In the genomic region with DNA sequence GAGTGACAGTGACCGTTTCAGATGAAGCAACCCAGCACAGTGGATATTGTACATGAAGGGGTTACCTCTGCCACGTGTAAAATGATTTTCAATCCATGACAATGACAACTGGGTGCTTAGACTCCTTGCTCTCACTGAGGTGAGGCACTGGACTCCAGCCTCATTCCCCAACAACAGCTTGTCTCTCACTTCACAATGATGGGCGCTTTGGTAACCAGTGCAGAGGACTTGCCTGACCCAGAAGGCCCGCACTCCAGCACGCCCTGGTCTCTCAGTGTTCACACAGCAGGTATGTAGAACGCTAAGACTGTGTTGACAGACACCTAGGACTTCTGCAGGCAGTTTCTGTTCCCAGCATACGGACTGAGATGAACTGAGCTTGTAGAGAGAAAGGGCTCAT, we compare ENCODE assay signal across 15 mouse cellular contexts.
"Had no signal": no experiment of that assay in that cellular context is flagged by ENCODE, and none has a peak within 500 bp of the region (broad histone marks: within the 10 kb centered on the region; RNA-seq: fewer than 3 reads in every experiment).

No protein-coding gene starts in this region.

- H3K4me1 ChIP-seq: midbrain, embryonic 13.5 days; midbrain, embryonic 15.5 days; neural tube, embryonic 12.5 days had no signal

- H3K27me3 ChIP-seq: lung, embryonic 15.5 days; midbrain, embryonic 13.5 days; midbrain, embryonic 15.5 days; neural tube, embryonic 12.5 days; stomach, embryonic 15.5 days had no signal

- H3K9ac ChIP-seq: lung, embryonic 15.5 days; midbrain, embryonic 13.5 days; midbrain, embryonic 15.5 days; neural tube, embryonic 12.5 days; stomach, embryonic 15.5 days had no signal

- ATAC-seq: lung, postnatal 0 days; midbrain, embryonic 13.5 days; midbrain, embryonic 15.5 days had no signal

- H3K4me2 ChIP-seq: lung, embryonic 15.5 days; midbrain, embryonic 11.5 days; midbrain, embryonic 13.5 days; midbrain, embryonic 15.5 days; neural tube, embryonic 12.5 days; stomach, embryonic 15.5 days had no signal

- DNase-seq: lung, adult 2 months; lung, postnatal 14 days; right cerebral cortex, postnatal 14 days; thymus, adult 2 months; thymus, postnatal 4 days had no signal

- H3K4me3 ChIP-seq: lung, embryonic 15.5 days; megakaryocyte, embryonic 14.5 days; midbrain, embryonic 13.5 days; midbrain, embryonic 15.5 days; neural tube, embryonic 12.5 days; stomach, embryonic 15.5 days had no signal

- H3K36me3 ChIP-seq: lung, embryonic 15.5 days; midbrain, embryonic 13.5 days; midbrain, embryonic 15.5 days; neural tube, embryonic 12.5 days; stomach, embryonic 15.5 days had no signal

- H3K9me3 ChIP-seq: lung, embryonic 15.5 days; midbrain, embryonic 13.5 days; midbrain, embryonic 15.5 days; neural tube, embryonic 12.5 days; stomach, embryonic 15.5 days had no signal

- H3K27ac ChIP-seq: lung, embryonic 15.5 days; macrophage; midbrain, embryonic 13.5 days; midbrain, embryonic 15.5 days; neural tube, embryonic 12.5 days; stomach, embryonic 15.5 days; stomach, postnatal 0 days had no signal
